Mouse (Mus musculus): Measurements from ENCODE around the gene Rassf2.

Rassf2 gene

GRCm38 (mm10) chr2:132034590-132035469 lies 4.8 kb upstream of the Rassf2 start:
- no peak for DNase-seq (ENCODE audit: low read depth, low spot score)

- no peak for DNase-seq (ENCODE audit: low read depth, low spot score)
Measured at GRCm38 (mm10) chr2:132031364-132032095, 1.5 kb upstream of the Rassf2 start.

- DNase-seq (ENCODE audit: low read depth, low spot score): no peak
Measured at GRCm38 (mm10) chr2:132030418-132031363, 633 bp upstream of the Rassf2 start.

- DNase-seq (ENCODE audit: low read depth, low spot score): no peak
Measured at GRCm38 (mm10) chr2:132028894-132029605, 1.0 kb downstream of the Rassf2 start.

- DNase-seq (ENCODE audit: low read depth, low spot score): no peak
Measured at GRCm38 (mm10) chr2:132028107-132028506, 2.0 kb downstream of the Rassf2 start.

- DNase-seq (ENCODE audit: low read depth, low spot score): no peak
Measured at GRCm38 (mm10) chr2:132027366-132027765, 2.7 kb downstream of the Rassf2 start.

- DNase-seq (ENCODE audit: low read depth, low spot score): no peak
Measured at GRCm38 (mm10) chr2:132024028-132024427, 6.0 kb downstream of the Rassf2 start.

- DNase-seq (ENCODE audit: low read depth, low spot score): no peak
Measured at GRCm38 (mm10) chr2:132022621-132023020, 7.4 kb downstream of the Rassf2 start.

- no peak for DNase-seq (ENCODE audit: low read depth, low spot score)
Measured at GRCm38 (mm10) chr2:132021616-132022015, 8.4 kb downstream of the Rassf2 start.

- no peak for DNase-seq (ENCODE audit: low read depth, low spot score)
Measured at GRCm38 (mm10) chr2:132020991-132021541, 9.0 kb downstream of the Rassf2 start.

GRCm38 (mm10) chr2:132020420-132020819 lies 9.6 kb downstream of the Rassf2 start:
- DNase-seq (ENCODE audit: low read depth, low spot score): no peak

- DNase-seq (ENCODE audit: low read depth, low spot score): no peak
Measured at GRCm38 (mm10) chr2:132019372-132019811, 10.7 kb downstream of the Rassf2 start.

GRCm38 (mm10) chr2:132018156-132018555 lies 11.9 kb downstream of the Rassf2 start:
- DNase-seq (ENCODE audit: low read depth, low spot score): no peak

GRCm38 (mm10) chr2:132017611-132018010 lies 12.4 kb downstream of the Rassf2 start:
- DNase-seq (ENCODE audit: low read depth, low spot score): no peak

GRCm38 (mm10) chr2:132016034-132016433 lies 14.0 kb downstream of the Rassf2 start:
- DNase-seq (ENCODE audit: low read depth, low spot score): no peak

- no peak for DNase-seq (ENCODE audit: low read depth, low spot score)
Measured at GRCm38 (mm10) chr2:132013152-132013551, 16.9 kb downstream of the Rassf2 start.

GRCm38 (mm10) chr2:132010781-132011180 lies 19.3 kb downstream of the Rassf2 start:
- DNase-seq (ENCODE audit: low read depth, low spot score): no peak

GRCm38 (mm10) chr2:132008186-132008585 lies 21.9 kb downstream of the Rassf2 start:
- no peak for DNase-seq (ENCODE audit: low read depth, low spot score)

- DNase-seq (ENCODE audit: low read depth, low spot score): no peak
Measured at GRCm38 (mm10) chr2:132007475-132007819, 22.6 kb downstream of the Rassf2 start.

- DNase-seq (ENCODE audit: low read depth, low spot score): no peak
Measured at GRCm38 (mm10) chr2:132006561-132007474, 23.2 kb downstream of the Rassf2 start.

Data from forelimb bud, embryonic 11.5 days (tissue).